In genomic region chr11:9126373-9127107, GRCm38 (mm10) we compare ENCODE assay signal across 11 mouse cellular contexts. TPM values are rescaled to one million over a fixed set of nuclear protein-coding genes. Genes with fewer than 3 reads are reported as not detected.
A peak's percentile ranks its signal among the peaks of the same experiment; 100 is the strongest.
DNase-seq lines count a peak whose midpoint lies in the region; ATAC-seq and TF ChIP-seq lines count a peak whose summit lies in the region.
"Had no signal": no experiment of that assay in that cellular context is flagged by ENCODE, and none has a peak within 500 bp of the region (broad histone marks: within the 10 kb centered on the region; RNA-seq: fewer than 3 reads in every experiment).

No protein-coding gene starts in this region.

- no peak overlapping the region for H3K4me3 ChIP-seq in gastrocnemius, adult 2 months
- no peak overlapping the region for H3K4me3 ChIP-seq in liver, postnatal 0 days (ENCODE audit: low read depth, low read length)
- H3K4me3 ChIP-seq in liver, embryonic 11.5 days (ENCODE audit: low read depth, low read length) = no peak overlapping the region
- H3K4me3 ChIP-seq: megakaryocyte, embryonic 14.5 days had no signal

- no peak overlapping the region for H3K4me2 ChIP-seq in liver, postnatal 0 days (ENCODE audit: low read depth, low read length)
- H3K4me2 ChIP-seq in liver, embryonic 11.5 days = no peak overlapping the region

- peak; percentile 50 for TF ChIP-seq CTCF in gastrocnemius, adult 2 months (IDR thresholded peaks at IDR 0.05)
- peak; percentile 52 for TF ChIP-seq CTCF in liver, postnatal 0 days (IDR thresholded peaks at IDR 0.05; ENCODE audit: low read depth)

- H3K4me1 ChIP-seq in liver, postnatal 0 days (ENCODE audit: insufficient read depth) = no peaks in the 10 kb centered on the region
- H3K4me1 ChIP-seq in liver, embryonic 11.5 days (replicated peaks; ENCODE audit: control insufficient read depth, insufficient read depth, low read length) = no peaks in the 10 kb centered on the region

- no peak overlapping the region for H3K27ac ChIP-seq in gastrocnemius, adult 2 months
- no peak overlapping the region for H3K27ac ChIP-seq in liver, postnatal 0 days (ENCODE audit: low read depth)
- H3K27ac ChIP-seq in liver, embryonic 11.5 days (ENCODE audit: low read depth, low read length) = no peak overlapping the region

- no peak for DNase-seq in gastrocnemius, adult 2 months
- DNase-seq in gastrocnemius, postnatal 25 days = no peak
- no peak for DNase-seq in liver, postnatal 0 days
- no peak for DNase-seq in liver, embryonic 11.5 days (ENCODE audit: low spot score)
- peak; percentile 87 to 90 for DNase-seq in cerebellum, postnatal 25 days
- DNase-seq in embryo, embryonic 10.5 days (ENCODE audit: low spot score) = no peak
- no peak for DNase-seq in spleen, postnatal 36 days (ENCODE audit: low spot score in 2 of 2)
- DNase-seq: gastrocnemius, postnatal 10 days; layer of hippocampus, adult 9-11 months had no signal

- WGBS in liver, postnatal 0 days (ENCODE audit: insufficient replicate concordance) = 50% methylated on average over 5 of the region's 5 CpGs
- 55% methylated on average over 5 of the region's 5 CpGs for WGBS in liver, embryonic 11.5 days

- no peak overlapping the region for H3K9ac ChIP-seq in liver, postnatal 0 days (replicated peaks)
- H3K9ac ChIP-seq in liver, embryonic 11.5 days (ENCODE audit: low read depth, low read length) = no peak overlapping the region

- no peak for ATAC-seq in liver, postnatal 0 days
- ATAC-seq in liver, embryonic 11.5 days (replicated peaks; ENCODE audit: low FRiP score) = no peak
- ATAC-seq in megakaryocyte, adult 5-6 weeks (ENCODE audit: poor library complexity, severe bottlenecking) = peak; percentile 54

- H3K27me3 ChIP-seq in liver, postnatal 0 days (ENCODE audit: insufficient read depth, low read length) = no peaks in the 10 kb centered on the region
- no peaks in the 10 kb centered on the region for H3K27me3 ChIP-seq in liver, embryonic 11.5 days (replicated peaks; ENCODE audit: control insufficient read depth, insufficient read depth, low read length)
- H3K27me3 ChIP-seq: megakaryocyte, embryonic 14.5 days had no signal

- no peaks in the 10 kb centered on the region for H3K36me3 ChIP-seq in liver, postnatal 0 days (replicated peaks; ENCODE audit: insufficient read depth, low read length)
- H3K36me3 ChIP-seq in liver, embryonic 11.5 days (ENCODE audit: control insufficient read depth, insufficient read depth, low read length) = no peaks in the 10 kb centered on the region

- no peaks in the 10 kb centered on the region for H3K9me3 ChIP-seq in liver, postnatal 0 days (ENCODE audit: low read length)
- H3K9me3 ChIP-seq in liver, embryonic 11.5 days (ENCODE audit: control insufficient read depth, low read length) = no peaks in the 10 kb centered on the region
- H3K9me3 ChIP-seq: megakaryocyte, embryonic 14.5 days had no signal

- TF ChIP-seq EP300 in liver, postnatal 0 days (IDR thresholded peaks at IDR 0.05; ENCODE audit: low read depth) = no peak

- intact Hi-C loops in gastrocnemius, adult 2 months (cut with DNase I) = no loop called here

RNA-seq across cellular contexts. Expression of gene Upp1, which starts 8.6 kb away (rescaled TPM):
- under 1 TPM in 1 of 2 experiments, not detected in 1; 0.59 TPM for total RNA-seq in gastrocnemius, adult 2 months (2021)
- 1 to 10 TPM in 1 of 2 experiments, under 1 TPM in 1; 0.23 to 1.7 TPM for total RNA-seq in gastrocnemius, postnatal 25 days (2021)
- polyA plus RNA-seq in liver, postnatal 0 days (2015; fragmentation: Nextera tagmentation; extraction: Ambion mirVana) = 1.5 and 1.8 TPM in 2 replicates
- 5.1 and 6.6 TPM in 2 replicates for polyA plus RNA-seq in liver, embryonic 11.5 days (2014; fragmentation: Nextera tagmentation; extraction: Ambion mirVana)
- total RNA-seq in megakaryocyte, adult 5-6 weeks (2015) = 2.4 and 3.0 TPM in 2 replicates
- total RNA-seq in megakaryocyte, adult 5-6 weeks (2017) = 3.8 and 4.5 TPM in 2 replicates

Comparison
In these comparisons a context has a peak if more than half of its experiments do, and no peak if none do; other contexts are left out.
1. DNase-seq: peak in cerebellum, postnatal 25 days (2 of 2); none in gastrocnemius, adult 2 months (single experiment), gastrocnemius, postnatal 25 days (single experiment), liver, postnatal 0 days (single experiment), liver, embryonic 11.5 days (single experiment), embryo, embryonic 10.5 days (single experiment) and spleen, postnatal 36 days (0 of 2).